Mouse (Mus musculus) CD4-positive, CD25-positive, alpha-beta regulatory T cell, adult 2 months (primary cell): ENCODE data around the gene Gm44965.

Experiments
- DNase-seq: peaks from one replicate; pipeline ENCODE4 v3.0.0-alpha.2; 2012; ENCODE audit warnings: low read depth, low spot score

Gm44965 gene

DNA sequence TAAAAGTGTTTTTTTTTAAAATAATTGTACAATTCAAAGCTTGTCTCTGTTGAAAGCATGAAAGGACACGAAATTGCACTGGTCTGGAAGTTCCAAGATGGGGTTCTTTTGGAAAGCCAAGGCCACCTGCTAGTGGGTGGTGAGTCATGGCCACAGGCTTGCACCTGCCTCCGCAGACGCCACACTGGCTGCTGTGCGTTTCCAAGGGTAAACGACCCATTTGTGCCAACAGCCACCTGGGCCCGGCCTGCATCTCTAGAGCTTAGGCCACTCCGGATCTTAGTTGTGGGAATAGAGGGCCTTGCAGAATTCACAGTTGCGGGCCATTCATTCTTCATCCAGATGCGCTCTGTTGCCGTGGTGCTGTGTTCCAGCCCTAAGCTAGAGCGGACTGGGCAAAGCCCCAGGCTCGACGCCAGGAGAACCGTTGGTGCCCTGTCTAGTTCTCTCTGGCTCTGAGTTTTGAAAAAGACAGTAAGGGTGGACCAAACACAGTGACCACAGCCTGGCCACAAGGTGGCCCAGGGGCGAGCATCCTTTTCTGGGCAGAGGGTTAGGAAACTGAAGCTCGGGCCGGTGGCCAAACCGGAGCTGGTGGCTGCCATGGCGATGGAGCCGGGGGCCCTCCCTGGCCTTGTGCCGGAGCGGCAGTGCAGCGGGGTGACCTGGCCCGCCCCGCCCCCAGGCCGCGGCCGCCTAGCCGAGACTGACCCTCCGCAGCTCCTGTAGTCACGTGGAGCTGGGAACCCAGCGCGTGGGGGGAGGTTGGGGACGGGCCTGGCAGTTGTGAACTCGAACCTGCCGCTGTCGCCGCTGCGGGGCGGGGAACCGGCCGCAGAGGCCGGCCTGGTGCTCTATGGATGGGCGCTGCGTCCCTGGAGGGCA, at the start of gene Gm44965, which contains the start of gene Repin1:
TSS of gene Gm44965 (plus strand) at position 784 of the 885 bp plus-strand sequence.
TSS of gene Repin1 (plus strand) at position 726 of the 885 bp plus-strand sequence.
- DNase-seq, result peak; percentile 69

- DNase-seq, result no peak
Measured at GRCm38 (mm10) chr6:48545251-48545650, 48.5 kb upstream of the Gm44965 start.

GRCm38 (mm10) chr6:48546271-48546670, 47.5 kb upstream of the Gm44965 start:
- peak; percentile 70 for DNase-seq

DNA sequence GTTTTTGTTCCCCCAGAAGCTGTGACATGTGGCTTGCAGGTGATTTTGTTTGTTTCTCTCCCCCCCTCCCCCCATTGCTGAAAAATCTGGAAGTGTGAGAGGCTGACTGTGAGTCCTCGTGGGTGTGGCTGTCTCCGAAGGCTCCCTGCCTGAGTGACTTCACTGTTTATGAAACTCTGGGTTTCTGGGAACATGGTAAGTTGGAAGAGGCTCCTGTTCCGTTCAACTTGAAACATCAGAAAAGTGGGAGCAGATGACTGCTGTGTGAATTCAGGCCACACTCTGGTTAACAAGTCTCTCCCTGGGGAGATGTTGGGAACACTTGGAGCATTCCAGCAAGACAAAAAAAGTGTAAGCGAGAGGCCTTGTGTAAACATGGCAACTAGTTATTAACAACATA, 46.9 kb upstream of the Gm44965 start:
- no peak for DNase-seq

DNA sequence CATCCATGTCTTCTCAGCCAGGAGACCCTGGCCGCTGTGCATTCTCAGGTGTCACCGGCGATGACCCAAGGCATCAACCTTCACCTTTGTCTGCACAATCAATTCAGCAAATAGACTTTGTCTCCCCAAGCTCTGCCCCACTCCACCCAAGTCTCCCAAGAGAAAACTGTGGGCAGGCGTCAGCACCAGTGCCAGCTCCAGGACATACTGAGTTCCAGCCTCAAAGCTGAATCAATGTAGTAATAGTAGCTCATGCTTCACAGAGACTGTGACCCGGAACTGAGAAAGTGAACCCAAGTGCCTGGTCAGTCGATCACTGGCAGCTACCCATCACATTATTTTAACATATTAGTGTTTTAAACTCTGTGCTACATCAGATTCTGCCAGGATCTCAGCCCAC, 45.4 kb upstream of the Gm44965 start:
- no peak for DNase-seq

DNA sequence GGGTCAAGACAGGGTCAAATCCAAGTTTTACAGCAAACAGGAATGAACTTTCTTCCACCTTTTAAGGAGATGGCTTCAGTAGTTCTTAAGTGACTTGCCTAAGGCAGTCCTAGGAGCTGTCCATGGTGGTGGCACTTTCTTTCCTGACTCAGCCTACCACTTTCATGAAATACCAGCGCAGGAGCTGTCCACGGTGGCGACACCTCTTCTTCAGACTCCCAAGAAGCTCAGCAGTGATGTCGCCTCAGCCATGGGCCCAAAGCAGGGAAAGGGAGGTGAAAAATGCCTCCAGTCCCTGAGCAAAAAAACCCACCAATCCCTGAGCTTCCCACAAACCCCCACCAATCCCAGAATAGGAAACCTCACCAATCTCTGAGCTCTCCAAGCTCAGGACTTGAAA, 40.8 kb upstream of the Gm44965 start:
- DNase-seq, result peak; percentile 68

GRCm38 (mm10) chr6:48553819-48554218, 39.9 kb upstream of the Gm44965 start:
- no peak for DNase-seq

DNA sequence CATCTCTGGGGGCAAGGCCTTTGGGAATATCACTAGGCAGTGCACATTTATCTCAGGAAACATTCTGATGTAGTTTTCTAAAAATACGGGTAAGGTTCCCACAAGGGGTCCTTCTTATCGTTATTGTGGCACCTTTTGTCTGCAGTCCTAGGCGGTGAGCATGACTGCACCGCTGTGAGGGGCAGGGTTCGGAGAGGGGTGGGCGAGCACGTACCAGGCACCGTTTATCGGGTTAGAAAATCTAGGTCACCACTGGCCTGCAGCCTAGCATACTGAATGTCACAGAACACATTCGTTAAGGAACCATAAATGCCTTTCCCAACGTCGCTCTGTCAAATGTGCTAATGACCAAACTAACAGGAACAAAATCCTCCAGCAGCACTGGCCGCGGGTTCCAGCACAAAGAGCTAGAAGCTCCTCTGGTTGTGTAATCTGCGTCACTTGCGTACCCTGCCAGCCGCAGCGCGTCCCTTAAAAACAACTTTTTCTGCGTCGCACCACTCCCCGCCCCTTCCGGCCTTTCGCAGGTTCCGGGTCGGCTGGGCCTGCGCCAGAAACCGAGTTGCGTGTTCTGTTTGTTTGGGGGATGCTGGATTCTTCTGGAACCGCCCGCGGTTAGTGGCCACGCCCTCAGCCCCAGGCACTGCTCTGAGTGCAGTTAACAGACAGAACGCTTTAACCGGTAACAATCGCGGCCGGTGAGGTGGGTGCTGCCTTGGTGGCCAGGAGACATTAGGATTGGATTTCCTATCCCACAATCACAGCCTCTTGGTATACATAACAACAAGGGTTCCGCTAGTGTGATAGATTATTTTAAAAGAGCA, 39.2 kb upstream of the Gm44965 start, which contains the start of gene Lrrc61:
TSS of gene Lrrc61 (plus strand) at position 517 of the 824 bp plus-strand sequence.
- DNase-seq, result peak; percentile 97

- DNase-seq, result peak; percentile 44
Measured at GRCm38 (mm10) chr6:48555104-48555890, 38.4 kb upstream of the Gm44965 start.

GRCm38 (mm10) chr6:48555956-48556355, 37.8 kb upstream of the Gm44965 start:
- DNase-seq, result no peak

- no peak for DNase-seq
Measured at GRCm38 (mm10) chr6:48565693-48566310, 27.9 kb upstream of the Gm44965 start.

DNA sequence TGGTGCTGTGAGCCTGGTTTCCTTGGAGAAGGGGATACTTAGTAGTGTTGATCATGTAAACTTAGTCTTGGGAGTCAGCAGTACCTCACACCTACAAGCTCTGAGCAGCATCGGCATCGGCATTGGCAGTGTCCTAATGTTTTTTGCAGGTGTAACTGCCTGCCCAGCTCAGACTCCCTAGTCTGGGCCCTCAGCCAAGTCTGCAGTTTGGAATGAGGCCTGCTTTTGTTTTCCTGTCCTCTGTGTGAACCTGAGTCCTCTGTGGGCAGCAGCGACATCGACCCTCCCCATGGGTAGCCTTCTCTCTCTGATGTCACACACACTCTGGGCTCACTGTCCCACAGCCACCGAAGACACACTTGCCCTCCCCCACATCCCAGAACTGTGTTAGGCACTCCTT, 27.4 kb upstream of the Gm44965 start:
- DNase-seq, result no peak

DNA sequence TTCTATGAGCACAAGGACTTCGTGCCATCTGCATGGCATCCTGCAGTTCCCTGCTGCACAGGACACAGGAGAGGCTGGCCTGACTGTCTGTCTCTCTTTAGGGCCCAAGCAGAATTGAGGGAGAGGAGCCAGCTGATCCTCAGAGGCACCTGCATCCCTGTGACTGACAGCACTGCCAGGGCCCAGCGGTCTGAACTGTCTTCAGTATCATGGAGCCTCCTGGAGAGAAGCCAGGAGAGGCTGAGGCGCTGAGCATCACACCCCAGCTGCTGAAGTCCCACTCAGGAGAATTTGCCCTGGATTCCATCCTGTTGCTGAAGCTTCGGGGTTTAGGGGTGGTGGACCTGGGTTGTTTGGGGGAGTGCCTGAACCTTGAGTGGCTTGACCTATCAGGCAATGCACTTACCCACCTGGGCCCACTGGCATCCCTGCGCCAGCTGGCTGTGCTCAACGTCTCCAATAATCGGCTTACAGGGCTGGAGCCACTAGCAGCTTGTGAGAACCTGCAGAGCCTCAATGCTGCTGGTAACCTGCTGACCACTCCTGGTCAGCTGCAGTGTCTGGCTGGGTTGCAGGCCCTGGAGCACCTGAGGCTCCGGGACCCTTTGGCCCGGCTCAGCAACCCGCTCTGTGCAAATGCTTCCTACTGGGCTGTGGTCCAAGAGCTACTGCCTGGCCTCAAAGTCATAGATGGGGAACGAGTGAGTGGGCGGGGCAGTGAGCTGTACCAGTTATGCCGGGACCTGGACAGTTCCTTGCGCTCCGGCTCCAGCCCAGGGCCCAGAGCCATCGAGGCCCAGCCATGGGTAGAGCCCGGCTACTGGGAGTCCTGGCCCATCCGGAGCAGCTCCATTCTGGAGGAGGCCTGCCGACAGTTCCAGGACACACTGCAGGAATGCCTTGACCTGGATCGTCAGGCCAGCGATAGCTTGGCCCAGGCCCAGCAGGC, 25.4 kb upstream of the Gm44965 start:
- no peak for DNase-seq

GRCm38 (mm10) chr6:48569065-48569807, 24.5 kb upstream of the Gm44965 start:
- DNase-seq, result peak; percentile 37

DNA sequence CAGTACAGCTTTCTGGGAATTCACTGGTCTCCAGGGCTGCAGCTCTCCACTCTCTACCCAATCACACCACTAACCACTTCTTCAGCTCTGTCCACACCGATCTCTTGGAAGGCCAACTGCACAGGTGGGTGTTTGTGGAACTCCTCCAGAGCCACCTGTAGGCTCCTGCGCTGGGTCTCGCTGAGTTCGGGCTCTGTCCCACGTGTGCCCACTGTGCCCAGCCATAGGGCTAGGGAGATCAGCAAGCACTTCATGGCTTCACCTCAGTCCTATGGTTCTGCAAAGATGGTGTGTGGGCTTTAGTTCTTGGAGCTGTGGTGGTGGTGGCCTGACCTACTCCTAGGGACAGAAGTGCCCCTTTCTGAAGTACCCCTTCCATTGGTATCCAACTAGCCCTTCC, 21.7 kb upstream of the Gm44965 start:
- no peak for DNase-seq

- no peak for DNase-seq
Measured at GRCm38 (mm10) chr6:48572572-48573061, 21.1 kb upstream of the Gm44965 start, which contains the start of gene Rarres2. TSS of gene Rarres2 (minus strand) at chr6:48572789.

DNA sequence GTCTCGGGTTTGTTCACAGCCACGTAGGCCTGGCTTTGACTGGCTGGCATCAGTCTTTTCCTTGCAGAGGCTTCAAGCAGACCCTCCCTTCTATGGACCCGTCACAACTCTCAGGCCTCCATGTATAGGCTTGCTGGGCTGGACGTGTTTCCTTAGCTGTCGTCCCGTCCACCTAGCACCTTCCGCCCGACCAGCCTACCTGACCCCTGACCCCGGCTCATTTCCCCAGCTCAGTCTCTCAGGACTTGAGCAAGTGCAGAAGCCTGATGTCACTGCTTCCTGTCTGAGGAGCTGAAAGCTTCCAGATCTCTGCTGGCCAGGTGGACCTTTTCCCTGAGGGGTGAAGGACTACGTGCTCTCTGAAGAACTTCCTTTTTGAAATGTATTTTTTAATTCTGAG, 20.5 kb upstream of the Gm44965 start:
- DNase-seq, result no peak

DNA sequence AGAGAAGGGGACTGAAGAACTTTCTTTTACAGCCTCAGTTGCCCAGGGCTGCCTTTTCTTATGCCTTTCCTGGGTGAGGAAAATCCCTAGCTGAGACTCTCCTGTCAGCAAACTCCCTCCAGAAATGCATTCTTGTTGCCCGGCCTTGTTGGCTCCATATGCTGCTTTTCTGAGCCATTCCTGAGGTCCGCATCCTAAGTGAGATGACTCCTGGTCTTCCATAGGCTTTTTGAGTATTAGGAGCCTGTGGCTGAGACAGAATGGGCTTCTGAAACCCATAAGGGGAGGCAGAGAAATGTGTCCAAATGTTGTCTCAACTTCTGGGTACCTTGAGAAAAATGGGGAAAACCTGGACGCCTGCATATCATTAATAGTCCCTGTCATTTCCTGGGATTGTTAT, 19.8 kb upstream of the Gm44965 start:
- no peak for DNase-seq

DNA sequence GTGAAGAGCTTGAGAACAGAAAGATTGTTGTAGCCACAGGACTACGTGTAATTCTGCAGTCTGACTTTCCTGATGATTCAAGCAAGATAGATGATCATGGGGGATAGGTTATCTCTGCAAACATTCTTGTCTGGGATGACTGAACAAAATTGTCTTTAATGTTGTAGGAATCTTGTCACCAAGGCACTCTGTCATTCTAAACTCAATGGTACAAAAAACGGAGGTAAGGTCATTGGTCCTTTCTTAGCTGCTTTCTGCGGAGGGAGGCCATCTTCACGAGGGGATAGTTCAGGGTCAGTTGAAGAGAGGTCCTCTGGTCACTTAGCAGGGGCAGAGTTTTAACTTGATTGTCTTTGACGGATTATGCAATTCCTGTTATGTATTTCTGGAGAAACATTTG, 15.0 kb upstream of the Gm44965 start:
- no peak for DNase-seq
